Mouse (Mus musculus) common myeloid progenitor, adult 5-6 weeks (primary cell): ENCODE data around the gene Top2b. TPM values are rescaled to one million over a fixed set of nuclear protein-coding genes. Genes with fewer than 3 reads are reported as not detected.

Experiments used
- ATAC-seq: replicated peaks from 2 replicates; pipeline ENCODE4 v1.8.0; 2016; ENCODE audit warnings: low read depth, mild to moderate bottlenecking, moderate TSS enrichment, inconsistent platforms; ENCODE audit not compliant: poor library complexity, severe bottlenecking
- total RNA-seq: library from RNA; stranded (forward); fragments of 200-1000, 187-1606 nt; gene quantifications from 2 replicates; pipeline ENCODE4 v1.2.3, GENCODE M21; 2017

Gene Top2b
- total RNA-seq, result 245 and 306 TPM in 2 replicates

DNA sequence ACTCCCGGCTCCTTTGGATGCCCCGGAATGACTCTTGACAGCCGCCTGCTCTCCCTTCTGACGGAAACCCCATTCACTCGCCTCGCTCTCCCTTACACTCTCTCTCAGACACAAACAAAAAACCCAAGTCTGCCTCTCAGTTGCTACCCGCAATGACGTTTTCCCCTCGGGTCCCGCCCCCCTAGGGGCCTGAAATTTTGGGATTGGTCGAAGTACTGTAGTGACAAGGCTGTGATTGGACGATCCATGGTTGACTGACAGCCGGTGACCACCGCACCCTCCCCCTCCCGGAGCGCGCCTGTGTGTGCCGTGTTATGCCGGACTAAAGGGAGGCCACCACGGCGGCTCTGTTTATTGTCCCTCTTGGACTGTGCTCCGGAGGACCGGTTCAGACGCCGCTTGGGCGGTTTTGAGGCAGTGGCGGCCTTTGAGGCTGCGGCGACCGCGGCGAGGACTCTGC lies at the start of gene Top2b:
Gene Top2b (plus strand): TSS at position 302 of the 460 bp plus-strand sequence.
- peak; percentile 90 for ATAC-seq

DNA sequence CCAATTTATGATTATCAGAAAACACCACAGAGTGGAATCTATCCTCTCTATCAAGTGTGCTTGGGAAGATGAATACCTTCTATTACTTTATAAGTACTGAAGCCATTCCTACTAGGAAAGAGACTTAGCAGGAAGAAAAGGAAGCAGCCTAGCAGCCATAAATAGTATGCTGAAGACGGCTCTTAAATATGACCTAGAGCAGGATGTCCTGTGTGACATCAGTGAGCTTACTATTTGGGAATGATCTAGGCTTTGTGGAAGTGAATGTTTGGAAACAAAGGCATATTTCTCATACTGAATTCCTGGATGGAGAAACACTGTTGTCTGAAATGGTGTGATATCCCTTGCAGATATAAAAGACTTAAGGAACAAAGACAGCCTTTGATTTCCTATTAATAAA lies 48.3 kb upstream of the Top2b start:
- no peak for ATAC-seq

DNA sequence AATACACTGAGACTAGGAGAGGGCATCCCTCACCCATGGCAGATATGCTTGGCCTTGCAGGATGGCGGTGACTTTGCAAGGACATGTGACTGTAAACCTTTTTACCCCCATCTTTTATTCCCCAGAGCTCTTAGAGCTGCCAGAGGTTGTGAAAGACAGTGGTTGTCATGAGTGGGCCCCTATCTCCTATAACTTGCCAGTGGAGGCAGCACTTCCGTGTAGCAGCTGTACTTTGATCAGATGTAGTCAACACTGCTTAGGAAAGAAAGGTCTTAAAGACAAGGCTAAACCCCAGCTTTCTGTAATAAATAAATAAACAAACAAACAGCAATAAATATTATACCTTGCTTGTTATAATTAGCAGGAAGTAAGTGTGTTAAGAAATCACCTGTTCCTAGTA lies 45.2 kb upstream of the Top2b start:
- no peak for ATAC-seq

DNA sequence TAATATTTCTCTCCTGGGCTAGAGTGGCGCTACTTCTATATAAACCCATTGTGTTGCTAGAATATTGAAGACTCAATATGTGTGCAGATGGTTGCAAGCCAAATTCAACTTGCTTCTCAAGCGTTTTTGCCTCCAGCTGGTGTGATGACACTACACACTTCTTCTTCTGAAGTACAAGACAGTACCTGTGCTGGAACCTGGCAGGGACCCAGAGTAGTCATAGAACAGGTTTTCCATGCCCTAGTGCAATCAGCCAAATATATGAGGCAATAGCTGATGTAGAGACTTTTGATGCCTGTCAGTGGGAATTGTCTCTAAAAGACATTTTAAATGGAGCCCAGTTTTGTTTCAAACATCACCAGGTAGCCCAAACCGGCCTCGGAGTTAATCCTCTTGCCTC lies 40.6 kb upstream of the Top2b start:
- no peak for ATAC-seq

DNA sequence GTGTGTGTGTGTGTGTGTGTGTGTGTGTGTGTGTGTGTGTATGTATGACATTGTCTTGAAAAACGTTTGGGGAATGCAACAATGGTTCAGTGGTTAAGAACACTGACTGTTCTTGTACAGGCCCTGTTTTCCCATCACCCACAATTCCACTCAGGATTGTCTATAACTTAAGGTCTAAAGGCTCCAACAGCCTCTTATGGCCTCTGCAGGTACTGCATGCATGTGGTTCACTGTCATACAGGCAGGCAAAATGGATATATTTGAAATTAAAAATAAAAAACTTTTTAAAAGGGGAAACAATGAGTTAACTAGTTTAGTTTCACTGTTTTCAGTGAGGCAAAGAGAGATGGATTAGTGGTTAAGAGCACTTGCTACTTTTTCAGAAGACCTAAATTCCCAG lies 39.8 kb upstream of the Top2b start:
- ATAC-seq, result peak; percentile 54; the same call in 1 of the 2 replicates

DNA sequence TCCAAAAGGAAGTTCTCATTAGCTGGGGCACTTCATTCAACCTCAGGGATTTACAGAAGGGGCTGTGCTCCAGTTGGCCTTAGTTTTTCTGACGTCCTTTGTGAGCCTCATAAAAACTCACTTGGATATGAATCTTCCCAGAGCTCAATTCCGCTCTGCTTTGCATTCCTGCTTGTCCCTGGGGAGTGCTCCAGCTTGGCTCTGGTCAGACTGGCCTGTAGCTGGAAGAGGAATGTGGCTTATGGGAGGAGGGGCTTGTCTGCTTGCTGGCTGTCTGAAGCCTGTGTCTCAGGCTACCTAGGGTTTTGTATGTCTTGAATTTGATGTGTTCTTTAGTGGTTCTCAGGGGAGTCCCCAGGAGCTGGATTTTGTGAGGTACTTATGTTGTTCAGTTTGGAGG lies 36.4 kb upstream of the Top2b start:
- ATAC-seq, result no peak

DNA sequence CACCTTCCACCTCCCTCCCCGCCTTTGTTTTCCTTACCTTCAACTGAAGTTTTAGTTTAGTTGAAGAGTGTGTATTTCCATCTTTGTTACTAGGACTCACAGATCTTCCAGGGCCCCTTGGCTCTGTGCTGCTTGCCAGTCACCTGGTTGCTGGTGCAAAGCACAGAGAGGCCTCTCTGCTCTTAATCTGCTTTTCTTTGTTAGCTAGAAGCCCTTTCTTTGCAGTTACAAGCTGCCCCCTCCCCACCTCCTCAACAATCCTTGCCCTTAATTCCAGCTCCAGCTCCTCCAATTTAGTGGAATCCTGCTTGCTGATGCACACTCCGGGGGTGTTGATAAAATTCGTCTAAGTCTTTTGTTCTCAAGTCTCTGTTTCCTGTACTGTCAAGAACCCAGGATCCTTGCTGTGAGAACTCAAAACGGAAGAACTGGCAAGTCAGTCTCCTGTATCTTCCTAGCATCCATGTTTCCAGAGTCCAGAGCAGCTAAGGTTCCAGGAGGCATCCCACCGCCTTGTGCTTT lies 36.0 kb upstream of the Top2b start:
- ATAC-seq, result no peak

DNA sequence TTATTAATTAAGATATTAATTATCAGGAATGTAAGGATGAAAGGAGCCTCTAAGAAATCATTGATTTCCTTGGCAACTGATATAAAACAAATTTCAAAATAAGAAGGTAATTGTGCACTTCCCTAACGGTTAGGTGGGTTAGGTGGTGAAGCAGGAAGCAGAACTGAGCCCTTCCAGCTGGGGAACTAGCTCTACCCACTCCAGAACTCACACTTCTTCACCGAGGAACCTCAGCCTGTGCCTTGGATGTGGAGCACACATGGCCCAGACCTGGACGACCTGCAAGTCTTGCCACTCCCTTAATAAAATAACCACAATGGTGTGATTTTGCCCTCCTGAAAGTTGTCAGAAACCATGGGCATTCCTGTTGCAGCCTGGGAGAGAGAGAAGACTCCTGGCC lies 35.2 kb upstream of the Top2b start:
- ATAC-seq, result 0 out of 2 replicates have a peak, but pooled peaks have one; percentile 39

DNA sequence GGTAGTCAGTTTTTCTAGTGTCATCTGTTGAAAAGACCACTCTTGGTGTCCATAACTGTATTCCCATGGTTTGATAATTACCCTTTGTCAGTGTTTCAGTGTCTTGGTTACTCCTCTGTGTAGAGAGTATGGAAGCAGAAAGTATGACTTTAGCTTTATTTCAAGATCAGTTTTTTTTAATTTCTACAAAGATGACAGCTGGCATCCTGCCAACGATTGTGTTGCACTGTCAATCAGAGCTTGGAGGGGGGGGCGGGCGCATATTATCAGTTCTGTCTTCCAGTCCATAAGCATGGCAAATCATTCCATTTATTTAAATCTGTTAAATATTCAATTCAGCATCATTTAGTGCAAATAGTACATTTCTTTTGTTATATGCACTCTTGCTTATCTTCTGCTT lies 30.7 kb upstream of the Top2b start:
- no peak for ATAC-seq

DNA sequence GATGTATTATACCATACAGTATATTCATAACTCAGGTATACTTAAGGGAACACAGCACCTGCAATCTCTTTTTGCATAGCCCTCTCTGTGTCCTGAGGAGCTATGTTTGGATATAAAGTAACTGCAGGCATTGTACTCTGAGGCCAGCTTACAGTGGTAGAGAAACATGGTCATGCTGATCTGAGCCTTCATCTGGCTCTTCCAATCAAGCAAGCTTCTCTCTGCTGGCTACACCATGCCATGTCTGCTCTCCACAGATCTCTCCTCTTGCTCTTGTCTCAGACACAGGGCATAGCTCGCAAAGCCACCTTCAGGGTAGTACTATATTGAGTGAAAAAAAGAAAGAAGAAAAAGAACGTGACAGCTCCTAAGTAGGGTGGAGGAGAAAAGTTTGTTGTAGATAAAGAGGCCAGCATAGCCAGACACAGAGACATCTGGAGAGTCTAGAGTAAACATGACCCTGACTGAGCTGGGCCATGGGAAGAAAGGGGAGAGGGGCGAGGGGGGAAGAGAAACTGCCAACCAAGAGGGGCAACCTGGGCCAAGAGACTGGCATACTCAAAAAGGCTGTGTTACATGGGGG lies 29.1 kb upstream of the Top2b start:
- no peak for ATAC-seq

DNA sequence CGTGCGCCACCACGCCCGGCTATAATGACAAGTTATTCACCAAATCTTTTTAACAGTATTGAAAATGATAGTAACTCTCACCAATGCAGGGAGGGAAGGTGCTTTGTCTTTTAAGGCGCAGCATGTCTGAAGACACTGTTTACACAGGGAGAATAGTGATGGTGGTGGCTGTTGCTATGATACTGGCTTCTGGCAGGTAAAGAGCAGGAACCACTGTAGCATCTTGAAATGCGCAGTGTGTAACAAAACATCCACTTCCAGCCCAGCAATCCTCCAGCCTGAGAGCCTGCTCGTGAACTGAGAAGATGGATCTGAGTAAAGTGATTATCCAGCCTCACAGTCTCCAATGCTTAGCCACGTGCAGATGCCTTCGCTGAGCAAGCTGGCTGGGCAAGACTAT lies 17.5 kb upstream of the Top2b start:
- ATAC-seq, result no peak

DNA sequence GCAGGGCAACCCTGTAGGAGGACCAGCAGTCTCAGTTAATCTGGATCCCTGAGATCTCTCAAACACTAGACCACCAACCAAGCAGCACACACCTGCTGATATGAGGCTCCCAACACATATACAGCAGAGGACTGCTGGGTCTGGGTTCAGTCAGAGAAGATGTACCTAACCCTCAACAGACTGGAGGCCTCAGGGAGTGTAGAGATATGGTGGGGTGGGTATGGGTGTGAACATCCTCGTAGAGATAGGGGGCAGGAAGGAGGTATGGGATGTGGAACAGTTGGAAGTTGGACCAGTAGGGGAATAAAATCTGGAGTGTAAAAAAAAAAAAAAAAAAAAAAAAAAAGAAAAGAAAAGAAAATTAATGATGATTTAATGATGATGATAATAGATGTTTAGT lies 5.3 kb upstream of the Top2b start:
- ATAC-seq, result no peak

DNA sequence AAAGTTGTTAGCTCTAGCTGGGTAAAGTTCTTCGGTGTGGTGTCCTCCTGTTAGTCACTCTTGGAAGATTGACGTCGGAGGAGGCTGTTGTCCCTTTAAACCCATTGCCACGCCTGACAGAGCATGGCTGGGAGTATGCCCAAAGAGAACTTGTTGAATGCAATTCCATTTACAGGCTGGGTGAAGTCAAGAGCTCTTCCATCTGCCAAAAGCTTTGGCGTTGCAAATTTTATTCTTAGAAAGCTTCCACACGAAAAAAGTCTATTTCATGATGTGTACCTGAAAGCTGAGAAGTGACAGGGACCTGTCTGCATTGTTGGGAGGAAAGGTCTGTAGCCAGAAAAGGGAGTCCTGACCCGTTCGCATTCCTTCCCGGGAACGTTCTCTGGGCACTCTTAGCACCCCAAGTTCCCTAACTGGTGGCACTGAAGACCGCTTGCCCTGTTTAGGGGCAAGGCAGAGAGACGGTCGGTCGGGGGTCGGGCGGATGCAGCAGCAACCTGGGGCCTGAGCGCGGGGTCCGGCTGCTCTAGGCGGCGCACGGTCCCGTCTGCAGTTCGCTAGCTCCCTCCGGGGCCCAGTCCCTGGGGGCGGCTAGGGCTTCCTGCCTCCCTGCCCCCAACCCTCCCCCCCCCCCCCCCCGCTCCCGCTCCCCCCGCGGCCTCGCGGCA lies 683 bp upstream of the Top2b start:
- peak; percentile 23 for ATAC-seq

DNA sequence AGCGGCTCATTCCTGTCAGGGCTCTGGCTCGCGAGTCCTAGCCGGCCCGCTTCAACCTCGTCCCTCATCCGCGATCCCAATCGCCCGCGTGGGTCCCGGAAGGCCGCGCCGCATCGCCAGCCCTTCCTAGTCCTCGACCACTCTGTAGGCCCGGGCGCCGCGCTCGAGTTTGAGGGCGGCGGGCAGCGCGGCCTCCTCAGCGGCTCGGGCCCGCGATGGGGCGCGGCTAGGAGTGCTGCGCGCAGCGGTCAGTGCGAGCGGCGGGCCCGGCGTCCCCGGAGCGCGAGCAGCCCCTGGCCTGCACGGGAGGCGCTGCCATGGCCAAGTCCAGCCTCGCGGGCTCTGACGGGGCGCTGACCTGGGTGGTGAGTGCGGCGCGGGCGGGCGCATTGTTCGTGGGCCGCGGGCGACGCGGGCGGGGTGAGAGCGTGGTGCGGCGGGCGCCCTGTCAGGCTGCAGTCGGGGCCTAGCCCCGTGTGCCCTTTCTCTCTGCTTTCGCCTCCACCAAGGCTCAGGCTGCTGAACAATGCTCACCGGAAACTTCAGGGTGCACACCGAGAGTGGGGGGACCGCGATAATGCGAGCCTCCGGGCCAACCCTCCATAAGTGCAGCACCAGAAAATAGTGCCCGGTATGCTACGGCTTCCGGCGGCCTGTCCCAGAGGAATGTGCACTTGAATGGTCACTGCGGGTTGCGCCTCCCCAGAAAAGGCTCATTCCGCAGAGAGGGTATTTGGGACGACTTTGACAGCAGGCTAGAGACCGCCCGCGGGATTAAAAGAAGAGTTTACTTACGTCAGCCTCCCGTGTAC lies 589 bp downstream of the Top2b start:
- peak; percentile 16 for ATAC-seq

DNA sequence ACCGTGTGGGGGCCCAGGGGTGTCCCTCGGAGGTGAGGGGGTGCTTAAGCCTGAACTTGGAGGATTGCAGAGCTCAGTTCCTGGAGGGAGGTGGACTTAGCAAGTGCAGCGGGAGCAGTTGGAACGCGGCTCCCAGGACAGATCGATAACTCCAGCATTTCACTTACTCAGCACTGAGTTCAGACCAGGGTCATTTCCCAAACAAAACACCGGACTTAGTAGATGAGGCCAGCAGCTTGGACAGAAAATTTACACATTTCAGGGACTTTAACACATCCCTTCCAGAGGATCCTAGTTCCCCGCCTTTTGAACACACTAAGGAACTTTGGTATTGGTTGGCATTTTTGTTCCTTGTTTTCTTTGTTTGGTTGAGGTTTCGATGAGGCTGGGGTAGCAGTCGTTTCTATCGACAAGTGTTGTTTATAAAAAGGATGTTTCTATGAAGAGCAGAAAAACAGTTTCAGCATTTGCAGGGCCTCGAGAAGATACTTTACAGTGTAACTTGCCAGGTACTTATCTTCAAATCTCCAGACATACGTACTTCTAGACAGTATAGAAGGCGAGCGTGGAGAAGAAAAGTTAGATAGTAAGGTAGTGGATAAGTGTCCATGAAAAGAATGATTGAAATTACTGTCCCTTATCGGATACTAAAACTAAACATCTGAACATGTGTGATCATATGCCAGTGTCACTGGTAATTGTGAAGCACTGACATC lies 1.4 kb downstream of the Top2b start:
- peak; percentile 5; the same call in 1 of the 2 replicates for ATAC-seq

DNA sequence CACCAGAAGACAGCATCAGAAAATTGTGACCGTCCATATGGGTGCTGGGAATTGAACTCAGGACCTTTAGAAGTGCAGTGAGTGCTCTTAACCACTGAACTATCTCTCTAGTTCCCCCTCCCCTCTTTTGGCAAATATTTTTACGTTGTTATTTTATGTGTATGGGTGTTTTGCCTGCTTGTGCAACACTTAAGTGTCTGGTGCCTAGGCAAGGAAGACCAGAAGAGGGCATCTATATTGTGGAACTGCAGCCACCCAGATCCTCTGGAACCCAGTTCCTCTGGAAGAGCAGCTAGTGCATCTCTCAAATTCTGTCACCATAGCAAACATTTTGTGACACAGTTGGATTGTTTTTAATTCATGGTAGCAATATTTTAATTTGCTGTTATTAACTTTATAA lies 2.0 kb downstream of the Top2b start:
- ATAC-seq, result no peak

DNA sequence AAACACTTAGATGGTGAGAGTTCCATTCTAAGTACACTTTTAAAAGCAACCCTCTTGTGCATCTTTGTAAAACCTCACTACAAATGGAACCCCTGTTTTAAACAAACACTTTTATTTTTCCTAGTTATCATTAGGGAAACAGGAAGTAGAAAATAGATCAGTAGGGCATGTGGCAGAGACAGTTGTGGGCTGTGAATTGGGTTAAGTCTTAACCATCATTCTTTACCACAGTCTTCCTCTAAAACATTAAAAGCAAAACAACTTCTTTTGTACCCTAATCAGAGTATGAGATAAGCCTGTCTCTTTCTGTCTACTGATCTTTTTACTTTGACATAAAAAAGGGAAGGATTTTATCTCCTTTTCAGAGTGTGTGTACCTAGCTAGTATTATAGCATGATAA lies 7.8 kb downstream of the Top2b start:
- peak; percentile 81 for ATAC-seq

DNA sequence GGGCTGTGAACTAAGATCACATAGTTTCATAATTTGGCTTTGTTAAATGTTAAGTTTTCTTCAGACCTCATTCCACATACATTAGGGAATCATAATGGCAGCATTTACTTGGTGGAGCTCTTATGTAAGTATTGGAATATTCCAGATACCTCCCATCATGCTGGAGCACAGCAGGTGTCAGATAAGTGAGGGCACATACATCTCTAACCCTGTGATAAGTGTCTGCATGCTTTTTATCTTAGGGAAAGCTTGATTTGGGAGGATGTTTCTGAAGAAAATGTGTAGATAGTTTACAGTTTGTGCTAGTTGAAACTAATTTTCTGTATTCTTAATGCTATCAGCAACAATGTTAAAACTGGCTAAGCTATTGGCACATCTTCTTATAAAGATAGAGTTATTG lies 8.2 kb downstream of the Top2b start:
- no peak; the same call in 1 of the 2 replicates for ATAC-seq

DNA sequence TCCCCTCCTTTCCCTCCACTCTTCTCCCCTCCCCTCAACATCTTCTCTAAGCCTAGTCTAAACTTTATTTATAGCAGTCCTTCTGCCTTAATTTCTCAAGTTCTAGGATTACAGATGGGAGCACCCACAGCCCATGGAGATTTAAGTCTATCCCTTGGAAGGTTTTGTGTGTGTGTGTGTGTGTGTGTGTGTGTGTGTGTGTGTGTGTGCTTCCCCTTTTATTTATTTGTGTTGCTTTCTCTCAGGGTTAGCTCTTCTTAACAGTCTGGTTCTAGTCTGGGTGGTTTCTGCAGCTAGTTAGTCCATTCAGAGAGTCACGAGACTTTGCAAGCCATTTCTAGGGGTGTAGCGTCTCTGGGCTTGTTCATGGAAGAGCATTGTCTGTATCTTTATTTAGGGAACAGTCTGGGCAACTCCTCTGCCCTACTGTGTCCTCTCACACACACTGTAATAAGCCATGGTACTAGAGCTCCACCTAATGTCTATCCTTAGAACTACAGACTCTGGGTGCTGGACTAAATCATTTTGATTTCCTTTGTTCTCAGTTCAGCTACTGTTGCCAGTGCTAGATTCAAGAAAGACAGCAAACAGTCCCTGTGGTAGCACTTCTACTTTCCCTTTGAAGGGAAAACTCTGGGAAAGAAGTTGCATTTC lies 15.1 kb downstream of the Top2b start:
- peak; percentile 97 for ATAC-seq

DNA sequence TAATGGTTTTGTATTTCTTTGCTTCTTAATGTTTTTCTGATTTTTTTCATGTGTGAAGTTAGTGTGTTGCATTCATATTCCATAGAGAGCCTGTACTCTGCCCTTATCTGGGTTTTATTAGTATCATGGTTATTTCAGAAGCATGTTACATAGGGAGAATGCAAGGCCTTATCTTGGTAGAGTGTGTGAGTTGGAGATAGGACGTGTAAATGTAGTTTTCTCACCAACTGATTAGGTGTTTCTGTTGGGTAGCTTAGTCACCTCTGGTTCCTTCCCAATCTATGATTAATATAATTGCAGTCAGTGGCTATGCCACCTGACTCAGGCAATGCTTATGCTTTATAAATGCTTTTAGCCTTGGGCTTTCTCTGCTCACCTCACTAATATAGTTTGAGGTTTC lies 19.8 kb downstream of the Top2b start:
- ATAC-seq, result peak; percentile 30; the same call in 1 of the 2 replicates
